Mouse (Mus musculus) Patski (cell line): ENCODE measurements around the gene Slco4a1. TPM values are rescaled to one million over a fixed set of nuclear protein-coding genes. Genes with fewer than 3 reads are reported as not detected.

ENCODE experiments used
- ATAC-seq: fragments of 100-300 bp; one replicate; pipeline ENCODE4 v1.8.0; 2021
- CTCF ChIA-PET: fragments of 350-600 bp; sonication (Branson Sonifier 250); formaldehyde crosslinking; loops from one replicate; lab custom pipeline; 2022; ENCODE audit warnings: inconsistent platforms; lab: Charles Lee
- POLR2A ChIA-PET: fragments of 350-600 bp; sonication (Branson Sonifier 250); formaldehyde crosslinking; loops from one replicate; lab custom pipeline; 2022; ENCODE audit warnings: antibody characterized with exemption, inconsistent platforms; lab: Charles Lee
- DNase-seq: peaks from one replicate; pipeline ENCODE4 v3.0.0-alpha.2; 2011; ENCODE audit warnings: low read depth, low spot score
- H3K27me3 ChIP-seq: fragments of 371-371 bp; one replicate; pipeline ENCODE4 v1.5.1; 2021
- CTCF ChIP-seq: fragments of 100-300 bp; IDR thresholded peaks from one replicate; pipeline ENCODE4 v1.5.1; 2021
- in situ Hi-C: fragments of 300-500 bp; cut with MboI; formaldehyde crosslinking; loops from 3 replicates; pipeline ENCODE4 v1.11.1; 2018; ENCODE audit warnings: low pct_unique_long_range_greater_than_20kb, mixed read lengths
- polyA plus RNA-seq: library from polyadenylated mRNA; unstranded; gene quantifications from one replicate; pipeline ENCODE4 v1.2.3, GENCODE M21; 2021

Gene Slco4a1
- 89.8 TPM for polyA plus RNA-seq

- CTCF ChIA-PET = interaction anchor here (0.7 to 5.9 kb wide), 5 partner anchors 12 to 97 kb away, joined by 3 to 24 read pairs (median 4); no protein-coding TSS in a partner anchor
- POLR2A ChIA-PET = interaction anchor here (1.0 to 4.8 kb wide), 6 partner anchors 8 to 22 kb away, joined by 3 to 26 read pairs (median 4); no protein-coding TSS in a partner anchor
- H3K27me3 ChIP-seq = no peaks in the 10 kb centered on the region
- DNase-seq = no peak
- ATAC-seq = peak; percentile 93
- TF ChIP-seq CTCF = no peak
- in situ Hi-C loops = no loop called here
These were observed at the start of gene Slco4a1 for GRCm38 (mm10) chr2:180455723-180456698. TSS of gene Slco4a1 (plus strand) at chr2:180456245.

GRCm38 (mm10) chr2:180408410-180408809 lies 47.6 kb upstream of the Slco4a1 start:
- ATAC-seq = no peak
- CTCF ChIA-PET = no interaction called here
- POLR2A ChIA-PET = interaction anchor here (0.6 kb wide), 1 partner anchor 60 kb away, joined by 3 read pairs; no protein-coding TSS in a partner anchor
- no peak for DNase-seq
- TF ChIP-seq CTCF = no peak
- no peaks in the 10 kb centered on the region for H3K27me3 ChIP-seq
- in situ Hi-C loops = no loop called here

GRCm38 (mm10) chr2:180410432-180410831 lies 45.6 kb upstream of the Slco4a1 start:
- no peaks in the 10 kb centered on the region for H3K27me3 ChIP-seq
- ChIA-PET CTCF (interaction anchor here (1.1 to 1.6 kb wide), 4 partner anchors 11 to 168 kb away, joined by 3 to 6 read pairs (median 4); no protein-coding TSS in a partner anchor), POLR2A (interaction anchor here (1.4 kb wide), 1 partner anchor 9 kb away, joined by 3 read pairs; no protein-coding TSS in a partner anchor)
- ATAC-seq = no peak
- no peak for DNase-seq
- TF ChIP-seq CTCF = no peak
- in situ Hi-C loops = no loop called here

- in situ Hi-C loops = no loop called here
These were observed 45.0 kb upstream of the Slco4a1 start for GRCm38 (mm10) chr2:180411013-180411412.

GRCm38 (mm10) chr2:180415627-180416026 lies 40.4 kb upstream of the Slco4a1 start:
- CTCF ChIA-PET = no interaction called here
- POLR2A ChIA-PET = no interaction called here

More at GRCm38 (mm10) chr2:180411013-180411412, 45.0 kb upstream of the Slco4a1 start:
- ATAC-seq = no peak
- TF ChIP-seq CTCF = no peak
- DNase-seq = no peak
- H3K27me3 ChIP-seq = no peaks in the 10 kb centered on the region
- CTCF ChIA-PET = interaction anchor here (1.1 to 1.6 kb wide), 4 partner anchors 11 to 168 kb away, joined by 3 to 6 read pairs (median 4); no protein-coding TSS in a partner anchor
- POLR2A ChIA-PET = interaction anchor here (1.4 kb wide), 1 partner anchor 8 kb away, joined by 3 read pairs; no protein-coding TSS in a partner anchor

GRCm38 (mm10) chr2:180417731-180418130 lies 38.3 kb upstream of the Slco4a1 start:
- CTCF ChIA-PET = no interaction called here
- no peaks in the 10 kb centered on the region for H3K27me3 ChIP-seq
- DNase-seq = no peak
- in situ Hi-C loops = no loop called here
- no peak for ATAC-seq
- POLR2A ChIA-PET = interaction anchor here (0.6 kb wide), 1 partner anchor 146 kb away, joined by 3 read pairs; no protein-coding TSS in a partner anchor
- no peak for TF ChIP-seq CTCF

More at GRCm38 (mm10) chr2:180415627-180416026, 40.4 kb upstream of the Slco4a1 start:
- DNase-seq = no peak
- in situ Hi-C loops = no loop called here
- ATAC-seq = no peak
- TF ChIP-seq CTCF = no peak
- H3K27me3 ChIP-seq = no peaks in the 10 kb centered on the region

GRCm38 (mm10) chr2:180420641-180421040 lies 35.4 kb upstream of the Slco4a1 start:
- no peaks in the 10 kb centered on the region for H3K27me3 ChIP-seq
- ChIA-PET POLR2A (no interaction called here), CTCF (no interaction called here)
- ATAC-seq (no peak), DNase-seq (no peak)
- in situ Hi-C loops = no loop called here
- no peak for TF ChIP-seq CTCF

- H3K27me3 ChIP-seq = no peaks in the 10 kb centered on the region
- POLR2A ChIA-PET = no interaction called here
- DNase-seq = no peak
- in situ Hi-C loops = no loop called here
- ATAC-seq = no peak
- CTCF ChIA-PET = interaction anchor here (1.2 to 1.8 kb wide), 3 partner anchors 14 to 67 kb away, joined by 3 read pairs; no protein-coding TSS in a partner anchor
- no peak for TF ChIP-seq CTCF
These were observed 30.9 kb upstream of the Slco4a1 start for GRCm38 (mm10) chr2:180425115-180425514.

GRCm38 (mm10) chr2:180427073-180427472 lies 29.0 kb upstream of the Slco4a1 start:
- POLR2A ChIA-PET = no interaction called here
- CTCF ChIA-PET = interaction anchor here (1.4 to 10.3 kb wide), 5 partner anchors 16 to 151 kb away, joined by 3 to 84 read pairs (median 6); no protein-coding TSS in a partner anchor
- no peak for TF ChIP-seq CTCF
- ATAC-seq = no peak
- DNase-seq = no peak
- no peaks in the 10 kb centered on the region for H3K27me3 ChIP-seq
- in situ Hi-C loops = no loop called here

GRCm38 (mm10) chr2:180428331-180428730 lies 27.7 kb upstream of the Slco4a1 start:
- ChIA-PET POLR2A (interaction anchor here (1.0 to 1.4 kb wide), 2 partner anchors 29 to 43 kb away, joined by 3 to 4 read pairs; no protein-coding TSS in a partner anchor), CTCF (interaction anchor here (0.8 to 10.3 kb wide), 11 partner anchors 12 to 150 kb away, joined by 3 to 84 read pairs (median 6); no protein-coding TSS in a partner anchor)
- in situ Hi-C loops = no loop called here
- ATAC-seq (no peak), DNase-seq (no peak)
- no peaks in the 10 kb centered on the region for H3K27me3 ChIP-seq
- peak; percentile 77 for TF ChIP-seq CTCF
